Mouse (Mus musculus): ENCODE measurements around the gene Dnajc8.
"Not testable (repeated sequence)": the region's sequence is repeated elsewhere in the genome, so short reads cannot be mapped to it uniquely, and the experiment has no call there.

The Dnajc8 gene

DNA sequence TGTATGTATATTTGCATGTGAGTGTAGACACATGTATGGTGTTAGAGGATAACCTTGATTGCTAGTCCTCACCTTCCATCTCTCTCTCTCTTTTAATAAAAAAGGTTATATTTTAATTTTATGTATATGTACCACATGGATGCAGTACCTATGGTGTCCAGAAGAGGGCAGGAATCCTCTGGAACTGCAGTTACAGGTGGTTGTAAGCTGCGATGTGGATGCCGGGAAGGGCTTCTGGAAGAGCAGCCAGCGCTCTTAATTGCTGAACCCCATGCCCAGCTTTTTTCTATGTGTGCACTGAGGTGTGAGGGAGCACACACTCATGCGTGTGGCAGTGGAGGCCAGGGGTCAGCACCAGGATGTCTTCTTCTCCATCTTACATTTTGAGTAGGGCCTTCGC lies 33.8 kb downstream of the Dnajc8 start:
- no peak for DNase-seq

DNA sequence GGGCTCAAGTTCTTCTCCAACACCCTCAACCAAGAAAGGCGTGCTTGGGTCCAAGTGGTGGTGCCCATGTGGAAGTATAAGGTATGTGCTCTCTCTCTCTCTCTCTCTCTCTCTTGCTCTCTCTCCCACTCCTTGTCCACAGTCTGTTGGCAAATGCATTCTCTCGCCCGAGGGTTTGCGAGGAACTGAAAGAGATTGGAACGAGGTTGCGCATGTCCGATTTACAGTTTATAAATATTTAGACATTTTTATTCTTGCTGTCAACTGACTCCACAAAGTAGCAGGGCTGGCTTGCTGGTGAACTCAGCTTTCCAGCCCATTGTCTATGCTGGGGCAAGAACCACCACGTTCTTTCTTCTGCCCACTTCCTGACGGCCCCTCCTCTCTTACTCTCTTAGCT lies 35.8 kb downstream of the Dnajc8 start:
- DNase-seq = no peak

DNA sequence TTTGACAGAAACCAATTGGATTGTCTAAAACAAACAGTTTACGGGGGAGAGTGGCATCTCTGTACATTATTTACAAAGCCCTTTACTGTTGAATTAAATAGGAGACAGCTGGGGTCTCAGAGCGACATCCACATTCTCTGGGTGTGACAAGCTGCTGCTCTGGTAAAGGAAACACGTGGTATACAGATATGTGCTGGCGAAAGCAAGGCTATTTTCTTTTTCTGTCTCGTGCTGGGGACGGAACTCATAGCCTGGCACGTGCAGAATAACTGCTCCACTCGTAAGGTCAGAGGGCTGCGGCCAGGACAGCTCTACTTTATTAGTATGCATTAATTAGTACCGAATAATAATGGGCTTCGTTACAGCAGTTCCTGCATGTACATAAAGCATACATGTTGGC lies 38.0 kb downstream of the Dnajc8 start:
- DNase-seq = peak in 1 of 2 experiments; percentile 27

DNA sequence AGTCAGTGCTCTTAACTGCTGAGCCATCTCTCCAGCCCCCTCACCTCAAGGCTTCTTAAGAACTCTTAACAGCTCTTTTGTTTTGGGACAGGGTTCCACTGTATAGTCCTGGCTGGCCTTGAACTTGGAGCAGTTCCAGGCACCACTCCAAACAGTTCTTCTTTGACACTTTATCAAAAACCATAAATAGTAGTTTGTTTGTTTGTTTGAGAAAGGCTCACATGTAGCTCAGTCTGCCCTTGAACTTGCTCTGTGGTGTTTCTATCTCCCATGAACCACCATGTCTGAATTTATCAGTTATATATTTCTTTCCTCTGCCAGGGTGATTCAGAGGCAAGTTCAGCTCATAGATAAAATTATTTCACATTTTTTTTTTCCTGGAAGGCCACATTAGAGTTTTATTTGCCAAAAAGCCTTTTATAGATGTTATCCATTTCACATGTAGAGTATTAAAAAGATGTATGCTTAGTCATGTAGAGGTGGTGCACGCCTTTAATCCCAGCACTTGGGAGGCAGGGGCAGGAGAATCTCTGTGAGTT lies 39.5 kb downstream of the Dnajc8 start:
- DNase-seq = no peak

DNA sequence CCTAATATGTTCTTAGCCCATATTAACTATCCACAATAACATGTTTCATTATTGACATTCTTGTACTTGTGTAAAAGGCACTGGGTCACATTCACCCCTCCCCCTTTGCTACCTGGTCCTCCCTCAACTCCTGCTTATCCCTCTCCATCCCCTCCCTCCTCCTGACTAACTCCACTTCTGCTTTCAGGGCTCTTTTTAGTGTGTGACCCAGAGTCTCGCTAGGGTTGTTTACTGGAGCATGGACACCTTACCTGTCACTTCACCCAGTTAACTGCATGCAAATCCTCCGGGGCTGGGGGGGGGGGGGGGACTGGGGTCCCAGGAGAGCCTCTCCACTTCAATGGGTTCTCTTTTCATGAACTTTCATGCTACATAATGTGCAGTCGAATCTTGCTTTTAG lies 48.4 kb downstream of the Dnajc8 start:
- peak in 1 of 2 experiments; percentile 23 for DNase-seq

DNA sequence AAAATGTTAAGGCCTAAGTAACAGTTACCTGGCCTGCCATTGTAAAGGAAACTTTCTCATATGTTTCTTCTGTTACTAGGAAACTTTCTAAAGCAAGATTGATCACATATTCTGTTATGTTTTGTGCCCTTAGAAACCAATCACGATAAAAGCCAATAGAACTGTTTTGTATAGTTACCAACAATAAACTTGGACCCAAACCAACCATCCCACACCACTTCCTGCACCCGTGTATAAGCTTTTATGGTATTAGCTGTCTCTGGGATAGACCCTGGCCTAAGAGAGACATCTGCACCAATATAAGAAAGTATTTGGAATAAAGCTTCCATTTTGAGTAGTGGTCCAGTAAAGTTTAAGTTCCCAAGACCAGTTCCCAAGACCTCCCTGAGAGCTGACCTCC lies 49.6 kb downstream of the Dnajc8 start:
- no peak for DNase-seq

DNA sequence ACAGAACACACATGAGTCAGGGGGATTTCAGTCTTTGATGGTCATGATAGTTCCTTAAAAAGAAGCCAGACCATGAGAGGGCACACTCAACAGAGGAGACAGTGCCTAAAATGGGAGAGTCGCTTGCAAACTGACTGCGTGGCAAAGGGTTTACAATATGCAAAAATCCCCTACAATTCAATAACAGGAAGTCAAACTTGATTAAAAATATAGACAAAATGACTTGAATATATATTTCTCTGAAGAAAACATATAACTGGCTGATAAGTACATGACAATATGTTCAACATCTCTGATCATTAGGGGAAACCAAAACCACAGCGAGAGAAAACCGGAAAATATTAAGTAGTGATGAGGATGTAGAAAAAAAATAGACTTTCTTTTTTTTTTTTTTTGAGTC lies 50.9 kb downstream of the Dnajc8 start:
- DNase-seq = no peak

DNA sequence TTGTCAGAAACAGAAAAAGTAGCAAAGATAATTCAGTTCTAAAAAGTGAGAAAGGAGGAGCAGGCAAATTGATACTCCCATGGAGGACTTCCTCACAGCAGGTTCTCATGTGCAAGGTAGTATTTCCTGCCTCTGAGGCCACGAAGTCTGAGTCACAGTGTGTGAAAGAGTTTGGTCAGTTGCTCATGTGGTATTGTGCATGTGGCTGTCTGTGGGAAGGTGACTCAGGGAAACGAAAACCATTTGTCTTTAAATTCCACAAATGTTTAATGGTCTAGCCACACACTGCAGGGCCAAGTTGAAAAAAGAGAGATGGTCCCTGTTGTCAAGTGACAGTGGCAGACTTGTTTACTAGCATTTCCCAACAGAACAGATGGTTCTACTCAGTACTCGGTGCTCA lies 53.2 kb downstream of the Dnajc8 start:
- no peak for DNase-seq

DNA sequence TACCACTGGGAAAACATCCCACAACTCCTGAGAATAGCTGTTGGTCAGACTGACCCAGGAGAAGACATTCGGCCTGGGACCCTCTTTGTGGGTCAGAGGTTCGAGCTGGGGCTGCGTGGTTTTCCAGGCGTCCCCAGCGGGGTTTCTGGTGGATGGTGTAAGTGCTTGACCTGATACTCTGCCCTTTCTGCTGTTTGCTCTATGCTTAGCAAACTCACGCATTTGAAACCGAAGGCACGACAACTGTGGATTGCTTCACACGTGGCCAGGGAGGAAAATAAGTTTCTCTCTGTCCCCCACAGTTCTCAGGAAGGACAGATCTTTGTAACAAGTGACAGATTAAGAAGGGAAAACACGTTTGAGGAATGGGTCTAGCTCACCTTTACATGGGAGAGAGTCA lies 55.3 kb downstream of the Dnajc8 start:
- no peak for DNase-seq

DNA sequence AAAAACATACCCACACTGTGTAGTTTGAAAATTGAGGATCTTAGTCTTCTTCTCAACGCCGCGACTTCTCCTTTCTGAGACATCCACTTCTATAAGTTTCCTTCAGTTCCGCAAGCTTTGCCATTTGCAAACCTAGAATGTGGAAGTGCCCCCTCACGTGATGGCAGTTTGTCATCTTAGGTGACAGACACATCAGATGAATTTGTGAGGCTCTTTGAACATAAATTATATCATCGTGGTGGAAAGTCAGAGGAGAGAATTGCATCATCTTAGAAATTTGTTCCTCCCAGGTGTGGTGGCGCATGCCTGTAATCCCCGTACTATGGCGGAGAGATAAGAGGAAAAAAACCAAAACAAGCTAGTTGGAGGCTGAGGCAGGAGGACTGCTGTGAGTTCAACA lies 57.6 kb downstream of the Dnajc8 start:
- peak; percentile 44 to 50 for DNase-seq

DNA sequence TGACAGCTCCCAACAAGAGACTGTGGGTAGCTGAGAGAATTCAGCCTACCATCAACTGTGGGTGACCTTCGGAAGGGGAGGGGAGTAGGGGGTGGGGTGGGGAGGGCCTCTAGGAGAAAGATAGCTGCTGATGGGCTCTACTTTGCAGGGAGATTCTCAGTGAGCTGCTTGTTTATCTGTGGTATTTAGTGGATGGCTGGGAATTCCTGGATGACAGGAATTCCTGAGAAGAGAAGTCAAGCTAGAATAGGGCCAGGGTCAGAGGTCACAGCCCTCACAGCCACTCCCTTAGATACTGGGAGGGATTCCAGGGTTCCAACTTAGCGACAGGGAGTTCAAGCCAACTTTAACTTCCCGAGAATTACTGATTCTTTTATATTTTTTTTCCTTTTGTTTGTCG lies 58.8 kb downstream of the Dnajc8 start:
- no peak for DNase-seq

DNA sequence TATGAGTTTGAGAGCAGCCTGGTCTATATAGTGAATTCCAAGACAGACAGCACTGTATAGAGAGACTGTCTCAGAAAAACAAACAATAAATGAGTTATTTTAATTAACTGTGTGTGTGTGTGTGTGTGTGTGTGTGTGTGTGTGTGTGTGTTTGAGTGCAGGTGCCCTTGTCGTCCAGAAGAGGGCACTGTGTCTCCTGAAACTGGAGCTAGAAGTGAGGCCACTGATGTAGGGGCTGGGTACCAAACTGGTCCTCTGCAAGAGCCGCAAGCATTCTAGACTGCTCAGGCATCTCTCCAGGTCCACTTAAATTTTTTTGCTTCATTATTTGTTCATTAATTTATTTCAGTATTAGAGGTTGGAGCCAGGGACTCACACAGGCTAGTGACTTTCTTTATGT lies 63.5 kb downstream of the Dnajc8 start:
- no peak for DNase-seq

DNA sequence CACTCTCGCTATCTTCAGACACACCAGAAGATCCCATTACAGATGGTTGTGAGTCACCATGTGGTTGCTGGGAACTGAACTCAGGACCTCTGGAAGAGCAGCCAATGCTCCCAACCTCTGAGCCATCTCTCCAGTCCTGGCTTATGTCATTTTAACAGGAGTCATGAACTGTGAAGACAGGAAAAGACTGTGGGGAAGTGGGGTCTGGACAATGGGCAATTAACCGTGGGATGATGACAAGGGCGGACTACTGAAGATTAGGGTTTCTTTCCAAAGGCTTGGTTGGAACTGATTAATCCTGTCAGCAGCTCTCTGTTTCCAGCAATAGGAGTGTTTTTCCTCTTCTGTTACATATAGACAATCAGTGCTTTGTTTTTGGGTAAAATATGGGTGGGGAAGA lies 64.4 kb downstream of the Dnajc8 start:
- DNase-seq = no peak

DNA sequence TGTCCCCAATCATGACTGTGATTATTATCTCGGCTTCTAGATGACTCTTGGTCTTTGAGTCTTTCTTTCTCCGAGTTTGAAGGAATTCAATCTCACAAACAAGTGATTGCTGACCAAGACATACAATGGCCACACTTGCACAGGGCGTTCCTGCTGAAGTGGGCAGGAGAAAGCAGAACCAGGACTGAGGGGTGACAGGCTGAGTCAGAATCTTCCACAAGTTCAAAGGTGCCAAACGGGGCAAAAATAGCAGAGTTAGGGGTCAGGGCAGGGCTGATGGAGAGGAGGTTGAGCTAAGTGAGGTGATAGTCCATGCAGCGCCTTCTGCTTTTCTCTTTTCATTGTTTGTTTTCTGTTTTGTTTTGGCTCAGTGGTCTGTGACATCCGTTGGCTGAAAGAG lies 65.1 kb downstream of the Dnajc8 start:
- DNase-seq = no peak

DNA sequence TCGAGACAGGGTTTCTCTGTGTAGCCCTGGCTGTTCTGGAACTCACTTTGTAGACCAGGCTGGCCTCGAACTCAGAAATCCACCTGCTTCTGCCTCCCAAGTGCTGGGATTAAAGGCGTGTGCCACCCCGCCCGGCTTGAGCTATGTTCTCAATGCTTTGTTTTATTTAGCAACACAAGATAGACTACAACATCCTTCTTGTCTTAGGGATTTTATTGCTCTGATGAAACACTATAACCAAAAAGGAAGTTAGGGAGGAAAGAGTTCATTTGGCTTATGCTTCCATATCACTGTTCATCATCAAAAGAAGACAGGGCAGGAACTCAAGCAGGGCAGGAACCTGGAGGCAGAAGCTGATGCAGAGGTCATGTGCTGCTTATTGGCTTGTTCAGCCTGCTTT lies 65.9 kb downstream of the Dnajc8 start:
- DNase-seq = not testable (repeated sequence)

Data from spleen, adult 18-20 months (tissue).